Mouse (Mus musculus): Measurements from ENCODE around the gene Kcnj9.

Gene Kcnj9

DNA sequence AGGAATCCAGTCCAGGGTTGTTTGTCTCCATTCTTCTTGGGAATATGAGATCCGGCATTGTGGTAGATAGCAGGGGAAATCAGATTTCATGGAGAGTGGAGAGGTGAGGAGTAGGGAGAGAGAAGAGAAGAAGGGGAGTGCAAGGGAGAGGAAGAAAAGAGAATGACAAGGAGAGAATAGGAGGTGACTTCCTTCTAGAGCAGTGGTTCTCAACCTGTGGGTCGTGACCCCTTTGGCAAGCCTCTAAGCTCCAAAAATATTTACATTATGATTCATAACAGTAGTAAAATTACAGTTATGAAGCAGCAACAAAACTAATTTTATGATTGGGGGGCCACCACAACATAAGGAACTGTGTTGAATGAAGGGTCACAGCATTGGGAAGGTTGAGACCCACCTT lies 3.8 kb upstream of the Kcnj9 start:
- DNase-seq: no peak

- peak; percentile 48 for DNase-seq
These were observed 2.4 kb upstream of the Kcnj9 start for GRCm38 (mm10) chr1:172331422-172331947.

DNA sequence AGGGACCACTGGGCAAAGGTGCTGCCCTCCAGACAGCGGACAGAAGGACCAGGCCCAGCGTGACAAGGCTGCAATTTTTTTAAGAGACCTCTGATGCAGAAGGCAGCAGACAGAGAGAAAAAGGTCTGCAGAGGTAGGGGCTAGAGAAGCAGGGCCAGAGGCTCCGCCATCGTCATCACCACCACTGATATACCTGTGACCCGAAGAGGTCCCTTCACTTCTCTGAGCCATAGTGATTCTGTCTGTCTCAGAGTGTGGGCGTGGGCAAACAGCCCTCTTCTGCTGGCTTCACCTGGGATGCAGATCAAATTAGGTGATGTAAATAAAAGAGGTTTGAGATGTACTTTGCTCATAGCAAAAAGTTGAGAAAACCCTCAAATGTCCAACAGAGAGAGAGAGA lies 498 bp upstream of the Kcnj9 start:
- DNase-seq: no peak

- no peak for DNase-seq
These were observed 657 bp downstream of the Kcnj9 start for GRCm38 (mm10) chr1:172328461-172328860.

- DNase-seq: no peak
These were observed 1.1 kb downstream of the Kcnj9 start for GRCm38 (mm10) chr1:172328041-172328440.

DNA sequence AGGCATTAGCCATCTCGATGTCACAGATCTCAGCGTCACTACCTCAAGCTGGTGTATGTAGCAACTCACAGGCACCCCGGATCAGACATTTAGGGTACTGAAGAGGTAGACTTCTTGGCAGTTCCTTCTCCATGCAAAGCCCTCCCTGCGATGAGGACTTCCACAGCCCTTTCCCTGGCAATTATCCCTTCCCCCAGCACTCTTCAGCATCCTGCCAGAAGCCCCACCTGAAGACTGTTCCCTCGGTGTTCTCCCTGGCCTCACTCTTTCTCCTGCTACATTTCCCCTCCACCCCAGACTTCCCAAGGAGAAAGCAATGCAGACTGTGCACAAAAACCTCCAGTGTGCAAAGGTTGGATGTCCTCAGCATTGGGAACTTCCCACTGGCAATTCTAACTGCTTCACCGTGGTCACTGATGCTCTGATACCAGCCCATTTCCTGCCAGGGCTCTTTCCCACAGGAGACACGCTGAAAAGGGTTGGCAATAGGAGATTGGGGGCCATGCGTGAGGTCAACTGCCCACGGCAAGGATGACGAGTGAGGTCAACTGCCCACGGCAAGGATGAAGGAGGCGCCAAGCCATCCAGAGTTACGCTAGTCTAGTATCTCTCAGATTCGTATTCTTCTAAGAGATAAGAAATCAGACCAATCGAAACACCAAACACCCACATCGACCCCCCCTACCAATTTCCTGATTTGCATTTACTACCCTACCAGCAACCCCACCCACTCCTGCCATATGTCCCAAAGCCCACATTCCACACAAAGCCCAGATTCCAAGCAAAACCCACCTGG lies 1.7 kb downstream of the Kcnj9 start:
- DNase-seq: peak; percentile 61

- no peak for DNase-seq
These were observed 2.4 kb downstream of the Kcnj9 start for GRCm38 (mm10) chr1:172326684-172327083.

DNA sequence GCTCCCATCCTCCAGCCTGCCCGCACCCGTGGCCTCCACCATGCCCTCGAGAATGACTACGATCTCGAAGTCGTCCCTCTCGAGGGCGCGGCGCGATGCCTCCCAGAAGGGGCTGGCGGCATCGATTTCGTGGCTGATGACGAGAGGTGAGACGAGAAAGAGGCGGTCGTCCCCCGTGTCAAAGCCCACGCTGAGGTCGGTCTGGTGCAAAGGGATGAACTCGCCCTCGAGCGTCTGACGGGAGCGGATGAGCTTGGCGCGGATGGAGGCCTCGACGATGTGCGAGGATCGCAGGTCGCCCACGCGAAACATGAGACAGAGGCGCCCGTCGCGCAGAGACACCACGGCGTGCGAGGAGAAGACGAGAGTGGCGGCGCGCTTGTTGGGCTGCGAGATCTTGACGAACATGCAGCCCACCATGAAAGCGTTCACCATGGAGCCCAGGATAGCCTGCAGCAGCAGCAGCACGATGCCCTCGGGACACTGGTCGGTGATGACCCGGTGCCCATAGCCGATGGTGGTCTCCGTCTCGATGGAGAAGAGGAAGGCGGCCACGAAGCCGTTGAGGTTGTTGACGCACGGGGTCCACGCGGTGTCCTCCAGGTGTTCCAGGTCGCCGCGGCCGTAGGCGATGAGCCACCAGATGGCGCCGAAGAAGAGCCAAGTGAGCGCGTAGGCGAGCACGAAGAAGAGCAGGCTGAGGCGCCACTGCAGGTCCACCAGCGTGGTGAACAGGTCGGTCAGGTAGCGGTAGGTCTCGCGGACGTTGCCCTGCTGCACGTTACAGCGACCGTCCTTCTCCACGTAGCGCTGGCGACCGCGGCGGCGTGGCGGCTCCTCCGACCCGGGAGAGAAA lies 3.2 kb downstream of the Kcnj9 start:
- DNase-seq: peak; percentile 77

DNA sequence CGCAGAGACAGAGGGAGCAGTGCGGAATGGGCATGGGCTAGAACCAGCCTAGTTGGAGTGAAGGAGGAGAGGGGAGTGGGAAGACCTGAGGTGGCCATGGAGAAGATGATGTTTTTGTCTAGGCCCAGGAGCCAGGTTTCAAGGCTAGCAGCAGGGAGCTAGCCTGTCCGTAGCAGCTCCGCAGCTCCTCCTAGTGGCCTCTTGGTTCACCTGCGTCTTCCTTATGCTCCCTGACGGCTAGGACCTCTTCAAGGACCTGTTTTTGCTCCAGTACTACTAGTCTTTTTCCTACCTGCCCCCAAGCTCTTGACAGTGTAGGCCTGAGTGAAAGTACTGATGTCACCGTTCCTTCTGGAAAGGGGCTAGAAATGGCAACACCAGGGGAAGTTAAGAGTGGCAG lies 4.4 kb downstream of the Kcnj9 start:
- peak; percentile 79 for DNase-seq

DNA sequence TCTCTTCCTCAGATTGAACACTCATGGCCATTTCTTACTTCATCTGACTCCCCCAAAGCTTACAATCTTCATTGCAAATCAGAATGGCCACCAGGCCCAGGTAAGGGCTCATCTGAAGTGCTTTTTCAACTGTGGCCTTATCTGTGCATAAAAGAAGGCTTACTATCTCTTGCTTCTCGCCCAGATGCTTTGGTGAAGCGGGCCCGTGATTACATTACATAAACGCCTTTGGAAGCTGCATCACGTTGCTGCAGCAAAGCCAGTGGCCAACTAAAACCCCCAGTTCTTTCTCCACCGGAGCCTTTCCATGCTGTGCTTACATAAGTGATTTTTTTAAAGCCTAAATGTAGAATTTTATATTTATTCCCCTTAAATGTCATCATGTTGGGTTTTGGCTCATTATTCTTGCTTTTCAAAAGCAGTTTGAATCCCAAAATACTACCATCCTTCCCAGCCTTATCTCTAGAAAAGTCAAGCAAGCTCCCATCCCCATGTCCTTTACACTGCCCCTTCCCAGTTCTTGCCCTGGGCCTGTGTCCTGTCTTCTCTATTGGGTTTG lies 5.2 kb downstream of the Kcnj9 start:
- peak; percentile 78 for DNase-seq

DNA sequence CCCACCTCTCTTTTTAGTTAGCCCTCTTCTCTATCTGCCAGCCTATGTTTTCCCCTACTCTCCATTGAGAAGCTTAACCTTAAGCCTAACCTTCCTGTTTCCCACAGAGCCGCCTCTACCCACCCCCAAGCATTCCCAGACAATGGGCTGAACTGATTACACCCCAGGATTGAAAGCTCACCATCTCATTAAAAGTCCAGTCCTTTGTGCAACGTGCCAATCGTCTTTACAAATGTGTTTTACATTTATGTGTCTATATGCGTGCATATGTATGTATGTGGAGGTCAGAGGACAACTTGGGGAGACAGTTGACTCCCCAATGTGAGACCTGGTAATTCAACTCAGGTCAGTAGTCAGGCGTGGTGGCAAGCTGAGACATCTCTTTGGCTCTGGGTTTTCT lies 5.8 kb downstream of the Kcnj9 start:
- DNase-seq: no peak

- peak; percentile 41 for DNase-seq
These were observed 6.4 kb downstream of the Kcnj9 start for GRCm38 (mm10) chr1:172322725-172323124.

GRCm38 (mm10) chr1:172319921-172320411 lies 9.2 kb downstream of the Kcnj9 start:
- DNase-seq: peak; percentile 67

DNA sequence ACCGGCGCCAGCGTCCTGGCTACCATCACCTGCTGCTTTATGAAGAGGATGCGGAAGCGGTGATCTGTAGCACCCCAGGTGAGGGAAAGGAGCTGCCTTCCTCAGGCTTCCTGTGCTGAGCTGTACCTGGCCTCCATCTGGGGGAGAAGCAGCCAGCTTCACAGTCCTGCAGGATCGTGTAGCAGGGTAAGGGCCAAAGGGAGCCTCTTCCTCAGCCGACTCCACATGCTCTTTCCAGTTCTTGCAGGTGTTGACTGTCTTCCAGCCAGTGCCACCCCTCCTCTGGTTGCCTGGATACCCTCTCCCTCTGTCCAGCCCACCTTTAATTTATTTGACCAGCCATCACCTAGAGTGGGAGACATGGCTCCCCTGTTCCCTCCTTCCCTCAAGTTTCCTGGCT lies 9.8 kb downstream of the Kcnj9 start:
- peak; percentile 48 for DNase-seq

DNA sequence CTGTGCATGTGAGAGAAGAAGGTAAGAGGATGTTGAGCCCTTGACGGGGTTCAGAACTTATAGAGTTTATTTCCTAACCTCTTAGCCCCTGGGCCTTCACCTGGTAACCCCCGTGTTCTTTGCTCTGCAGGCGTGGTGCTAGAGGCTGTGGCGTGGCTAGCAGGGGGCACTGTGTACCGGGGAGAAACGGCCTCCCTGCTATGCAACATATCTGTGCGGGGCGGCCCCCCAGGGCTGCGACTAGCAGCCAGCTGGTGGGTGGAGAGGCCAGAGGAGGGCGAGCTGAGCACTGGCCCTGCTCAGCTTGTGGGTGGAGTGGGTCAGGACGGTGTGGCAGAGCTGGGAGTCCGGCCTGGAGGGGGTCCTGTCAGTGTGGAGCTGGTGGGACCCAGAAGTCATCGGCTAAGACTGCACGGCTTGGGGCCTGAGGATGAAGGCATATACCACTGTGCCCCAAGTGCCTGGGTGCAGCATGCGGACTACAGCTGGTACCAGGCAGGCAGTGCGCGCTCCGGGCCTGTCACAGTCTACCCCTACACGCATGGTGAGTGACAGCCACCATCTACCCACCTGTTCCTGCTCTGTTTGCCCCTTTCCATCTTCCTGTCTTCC lies 10.6 kb downstream of the Kcnj9 start:
- peak; percentile 38 for DNase-seq

DNA sequence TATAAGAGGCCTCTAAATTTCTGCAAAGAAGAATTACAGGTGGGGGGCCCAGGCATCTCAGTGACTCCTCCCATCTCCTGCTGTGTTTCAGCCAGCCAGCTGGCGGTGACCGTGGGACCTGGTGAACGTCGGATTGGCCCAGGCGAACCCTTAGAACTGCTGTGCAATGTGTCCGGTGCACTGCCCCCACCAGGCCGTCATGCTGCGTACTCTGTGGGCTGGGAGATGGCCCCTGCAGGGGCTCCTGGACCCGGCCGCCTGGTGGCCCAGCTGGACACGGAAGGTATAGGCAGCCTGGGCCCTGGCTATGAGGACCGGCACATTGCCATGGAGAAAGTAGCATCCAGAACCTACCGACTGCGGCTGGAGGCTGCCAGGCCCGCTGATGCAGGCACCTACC lies 11.2 kb downstream of the Kcnj9 start:
- DNase-seq: peak; percentile 24

GRCm38 (mm10) chr1:172317431-172317830 lies 11.7 kb downstream of the Kcnj9 start:
- no peak for DNase-seq

DNA sequence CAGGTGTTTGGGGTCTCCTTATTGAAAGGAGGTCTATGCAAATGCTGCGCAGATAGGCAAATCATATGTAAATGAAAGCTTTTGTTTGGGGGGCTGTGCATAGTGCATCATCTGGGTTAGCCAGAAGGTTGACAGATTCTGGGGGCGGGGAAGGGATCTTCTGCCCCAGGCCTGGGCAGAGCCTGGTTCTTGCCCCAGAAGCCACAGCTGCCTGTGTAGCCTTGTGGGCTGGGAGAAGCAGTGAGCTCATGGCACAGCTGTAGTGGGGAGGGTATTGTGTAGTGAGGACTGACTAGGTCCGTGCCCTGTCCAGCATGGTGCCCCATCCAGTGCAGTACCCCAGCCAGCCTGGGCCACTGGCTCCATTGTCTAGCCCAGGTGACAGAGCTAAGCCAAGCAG lies 14.2 kb downstream of the Kcnj9 start:
- DNase-seq: peak; percentile 37

- peak; percentile 45 for DNase-seq
These were observed 15.3 kb downstream of the Kcnj9 start for GRCm38 (mm10) chr1:172313613-172314411.

GRCm38 (mm10) chr1:172312768-172313561 lies 16.2 kb downstream of the Kcnj9 start:
- peak; percentile 73 for DNase-seq
